Mouse (Mus musculus): ENCODE data around the gene Cytl1.

Cytl1 gene

GRCm38 (mm10) chr5:37769031-37769430 is 33.7 kb downstream of the Cytl1 start:
- peak; percentile 19 for DNase-seq (ENCODE audit: low read depth, low spot score)

- DNase-seq (ENCODE audit: low read depth, low spot score) = no peak
Measured at GRCm38 (mm10) chr5:37770870-37771269, 35.6 kb downstream of the Cytl1 start.

DNA sequence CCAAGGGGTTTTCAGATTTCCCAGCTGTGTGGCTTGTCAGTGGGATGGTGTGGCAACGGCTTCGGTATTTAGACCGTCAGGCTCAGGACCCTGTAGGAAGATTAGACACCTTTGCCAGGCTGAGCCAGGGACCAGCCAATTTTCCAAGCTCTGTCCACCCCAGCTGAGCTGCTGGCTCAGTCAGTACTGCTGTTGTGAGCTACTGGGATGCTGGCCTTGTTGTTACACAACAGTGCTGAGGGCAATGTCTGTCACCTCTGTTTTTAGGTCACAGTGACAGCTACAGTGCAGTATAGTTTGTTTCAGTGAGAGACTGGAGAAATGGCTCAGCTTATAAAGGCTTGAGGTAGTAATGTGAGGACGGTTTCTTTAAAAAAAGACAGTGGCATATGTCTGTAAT is 38.7 kb downstream of the Cytl1 start:
- DNase-seq (ENCODE audit: low read depth, low spot score) = no peak

DNA sequence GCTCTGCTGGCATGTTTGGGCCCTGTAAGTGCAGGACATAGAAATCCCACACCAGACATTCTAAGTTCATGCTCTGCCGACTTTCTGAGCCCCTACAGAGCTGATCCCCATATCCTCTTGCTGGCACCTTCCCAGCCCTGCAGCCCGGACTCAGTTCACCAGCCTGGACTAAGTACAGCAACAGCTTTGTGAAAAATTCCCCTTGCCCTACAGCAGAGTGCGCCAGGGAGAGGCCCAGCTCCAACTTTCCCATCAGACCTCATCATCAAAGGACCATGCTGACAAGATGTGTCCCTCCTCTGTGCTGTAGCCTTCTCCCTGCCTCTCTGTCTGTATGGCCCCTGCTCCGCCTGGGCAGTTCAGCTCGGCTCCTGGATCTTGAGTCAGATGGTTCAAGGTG is 40.4 kb downstream of the Cytl1 start:
- DNase-seq (ENCODE audit: low read depth, low spot score) = peak; percentile 28

- no peak for DNase-seq (ENCODE audit: low read depth, low spot score)
Measured at GRCm38 (mm10) chr5:37783306-37783705, 48.0 kb downstream of the Cytl1 start.

- DNase-seq (ENCODE audit: low read depth, low spot score) = no peak
Measured at GRCm38 (mm10) chr5:37784847-37785391, 49.6 kb downstream of the Cytl1 start.
